Mouse (Mus musculus) myocyte (in vitro differentiated cells): ENCODE results near the gene Crlf1.

Experiments
- CEBPB ChIP-seq: IDR thresholded peaks from 2 replicates; pipeline ENCODE4 v1.6.1; 2011; ENCODE audit warnings: mild to moderate bottlenecking, moderate library complexity; ENCODE audit not compliant: poor library complexity, insufficient read depth, severe bottlenecking
- E2F4 ChIP-seq: IDR thresholded peaks from one replicate; pipeline ENCODE4 v1.6.1; 2011; ENCODE audit warnings: mild to moderate bottlenecking, control low read depth, moderate library complexity; ENCODE audit not compliant: insufficient read depth
- MYOD1 ChIP-seq, 3 experiments: IDR thresholded peaks; one replicate each; pipeline ENCODE4 v1.6.1; 2011; ENCODE audit warnings: control low read depth in 2 of 3, low read depth in 2 of 3, mild to moderate bottlenecking in 2 of 3, moderate library complexity in 1 of 3; ENCODE audit not compliant: insufficient read length in 2 of 3, control insufficient read depth in 1 of 3
- POLR2A ChIP-seq: IDR thresholded peaks from one replicate; pipeline ENCODE4 v1.6.1; 2011; ENCODE audit warnings: low read depth, mild to moderate bottlenecking, control low read depth, moderate library complexity; ENCODE audit not compliant: insufficient read length
- REST ChIP-seq: IDR thresholded peaks from one replicate; pipeline ENCODE4 v1.6.1; 2011; ENCODE audit warnings: mild to moderate bottlenecking, control low read depth, moderate library complexity; ENCODE audit not compliant: insufficient read depth, insufficient read length
- TCF3 ChIP-seq: IDR thresholded peaks from one replicate; pipeline ENCODE4 v1.6.1; 2011; ENCODE audit warnings: low read depth, control low read depth; ENCODE audit not compliant: insufficient read length
- USF1 ChIP-seq: IDR thresholded peaks from one replicate; pipeline ENCODE4 v1.6.1; 2011; ENCODE audit warnings: low read depth, mild to moderate bottlenecking, control low read depth, moderate library complexity

DNA sequence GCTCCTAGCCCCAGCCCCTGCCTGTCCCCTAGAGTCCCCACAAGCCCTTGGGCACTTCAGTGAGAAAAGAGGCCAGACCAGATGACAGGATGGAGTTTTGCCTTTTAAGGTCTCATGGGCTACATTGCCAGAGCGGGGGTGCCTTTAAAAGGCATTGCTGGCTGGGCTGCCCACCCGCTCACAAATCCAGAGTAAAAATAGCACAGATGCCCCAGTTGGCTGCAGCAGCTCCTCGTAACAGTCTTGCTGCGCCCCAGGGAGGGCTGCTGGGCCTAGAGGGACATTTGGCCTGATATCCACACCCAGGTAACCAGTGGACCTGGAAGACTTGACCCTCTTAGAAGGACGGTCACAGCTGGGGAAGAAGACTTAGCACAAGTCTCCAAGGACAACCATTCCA is 39.1 kb upstream of the Crlf1 start:
- no peak for TF ChIP-seq TCF3
- TF ChIP-seq REST: no peak
- TF ChIP-seq POLR2A: no peak
- no peak for TF ChIP-seq USF1
- no peak for TF ChIP-seq E2F4
- no peak for TF ChIP-seq MYOD1 (IDR thresholded peaks at IDR 0.05; ENCODE audit: control insufficient read depth in 1 of 3, insufficient read length in 2 of 3, low read depth in 2 of 3)
- no peak for TF ChIP-seq CEBPB
